Mouse (Mus musculus) lung, postnatal 36 days (tissue): ENCODE results near the gene Cdh13.

Source experiments
- DNase-seq: peaks from one replicate; pipeline ENCODE4 v3.0.0; 2022; ENCODE audit warnings: mixed read lengths

The Cdh13 gene

DNA sequence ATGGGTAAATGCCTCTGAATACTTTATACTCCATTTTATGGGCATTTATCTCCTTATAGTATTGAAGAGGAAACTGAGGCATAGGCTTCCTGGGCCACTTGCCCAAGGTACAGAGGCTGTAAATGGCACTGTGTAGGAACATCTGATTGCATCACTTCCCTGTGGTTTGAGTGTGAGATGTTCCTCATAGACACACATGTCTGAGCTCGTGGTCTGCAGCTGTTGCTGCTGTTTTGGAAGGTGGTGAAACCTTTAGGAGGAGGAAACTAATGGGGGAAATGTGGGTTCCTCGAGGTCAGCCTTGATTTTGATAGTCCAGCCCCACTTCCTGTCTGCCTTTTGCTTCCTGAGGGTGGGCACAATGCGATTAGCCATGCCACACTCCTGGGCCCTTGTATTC lies 105.9 kb downstream of the Cdh13 start:
- no peak for DNase-seq

DNA sequence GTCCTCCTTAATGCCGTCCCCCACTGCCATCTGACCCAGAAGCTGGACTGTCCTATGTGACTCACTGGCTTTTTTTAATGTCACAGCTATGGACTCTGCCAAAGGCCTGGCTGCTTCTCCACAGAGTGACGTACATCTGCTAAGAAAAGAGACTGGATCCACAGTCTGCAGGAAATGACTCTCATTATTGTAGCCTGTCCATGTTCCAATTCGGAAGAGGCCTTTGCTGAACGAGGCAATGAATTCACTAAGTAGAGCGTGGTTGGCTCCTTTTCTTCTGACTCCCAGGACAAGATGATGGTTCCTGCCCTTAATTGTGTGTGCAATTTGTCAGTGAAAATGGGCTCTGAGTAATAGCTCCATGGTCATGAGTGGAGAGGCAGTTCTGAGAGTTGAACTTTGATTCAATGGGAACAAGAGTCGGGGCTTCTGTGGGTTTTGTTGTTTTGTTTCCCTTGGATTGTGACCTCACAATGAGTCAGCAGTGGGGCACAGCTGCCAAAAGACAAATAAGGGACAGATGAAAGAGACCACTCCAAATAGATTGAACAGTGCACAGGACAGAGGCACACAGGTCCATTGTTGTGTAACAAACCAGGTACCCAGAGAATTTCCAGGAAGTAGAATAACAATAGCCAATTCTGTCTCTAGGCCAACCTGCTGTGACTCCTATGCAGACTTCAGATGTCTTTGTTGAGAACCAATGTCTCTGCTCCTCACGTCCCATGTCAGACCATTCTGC lies 110.5 kb downstream of the Cdh13 start:
- peak; percentile 30 for DNase-seq

DNA sequence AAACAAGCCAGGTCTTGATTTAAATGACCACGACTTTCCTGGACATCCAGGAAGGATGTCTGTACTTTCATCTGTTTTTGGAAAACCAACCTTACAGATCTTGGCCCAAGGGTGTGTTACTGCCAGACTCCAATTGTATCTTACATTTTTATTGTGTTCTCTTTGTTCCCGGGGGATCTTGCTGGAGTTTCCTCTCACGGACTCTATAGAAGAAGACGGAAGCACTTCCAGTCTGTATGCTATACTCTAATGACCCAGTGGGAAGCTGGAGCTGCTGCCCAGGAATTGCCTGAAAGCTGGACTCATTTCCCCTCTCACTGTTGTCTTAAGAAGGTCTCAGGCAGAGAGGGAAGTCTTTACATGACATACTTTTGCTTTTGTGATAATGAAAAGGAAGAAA lies 111.6 kb downstream of the Cdh13 start:
- DNase-seq: no peak

DNA sequence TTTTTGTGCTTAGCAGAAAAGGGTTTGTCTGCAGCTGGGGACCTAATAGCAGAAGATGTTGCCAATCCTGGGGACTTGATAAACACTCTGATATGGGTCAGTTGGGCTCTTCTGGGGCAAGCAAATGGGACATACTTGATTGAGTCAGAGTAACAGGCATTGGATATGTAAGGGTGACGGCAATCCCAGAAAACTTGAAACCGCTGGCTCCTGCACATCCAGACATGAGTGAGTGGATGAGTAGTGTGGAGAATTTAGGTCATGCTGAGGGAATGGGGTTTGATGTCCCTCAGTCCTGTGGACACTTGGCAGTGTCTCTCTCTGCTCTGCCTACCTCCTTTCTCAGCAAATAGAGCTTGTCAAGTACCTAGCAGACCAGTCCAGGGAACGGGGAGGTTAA lies 121.3 kb downstream of the Cdh13 start:
- DNase-seq: no peak

- no peak for DNase-seq
Measured at GRCm38 (mm10) chr8:118407322-118407721, 123.8 kb downstream of the Cdh13 start.

DNA sequence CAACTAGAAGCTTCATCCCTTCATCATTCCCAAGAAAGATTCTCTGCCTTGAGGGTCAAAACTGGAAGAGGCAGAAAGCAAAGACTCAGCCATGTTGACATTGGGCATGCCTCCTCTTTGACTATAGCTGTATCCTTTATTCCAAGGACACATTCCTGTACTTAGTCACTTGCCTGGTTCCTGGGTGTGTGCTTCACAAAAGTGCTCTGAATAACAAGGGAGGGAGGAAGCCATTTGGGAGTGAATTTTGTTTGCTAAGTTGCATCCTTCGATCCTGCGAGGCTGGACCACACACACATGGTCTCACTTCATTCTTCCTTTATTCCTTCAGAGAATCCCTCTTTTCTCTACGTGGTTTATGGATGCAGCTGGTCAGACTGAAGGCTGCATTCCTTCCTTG lies 125.9 kb downstream of the Cdh13 start:
- DNase-seq: no peak

GRCm38 (mm10) chr8:118410341-118410970 lies 126.9 kb downstream of the Cdh13 start:
- no peak for DNase-seq

DNA sequence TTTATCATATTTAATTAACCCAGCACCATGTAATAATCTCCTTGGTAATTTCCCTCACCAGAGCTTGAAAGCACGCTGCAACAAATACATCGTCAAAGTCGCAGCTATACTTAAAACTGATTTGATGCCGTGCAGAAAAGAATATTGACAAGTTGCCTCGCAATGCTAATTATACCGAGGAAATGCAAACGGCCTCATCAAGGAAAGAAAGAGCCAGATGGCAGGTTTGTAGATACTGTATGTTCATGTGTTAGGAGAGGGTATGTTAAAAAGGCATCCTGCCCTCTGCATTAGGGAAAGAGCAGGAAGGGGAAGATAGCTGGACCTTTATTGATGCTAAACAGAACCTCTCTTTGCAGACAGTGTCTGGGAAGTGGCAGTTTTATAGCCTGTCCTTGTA lies 132.1 kb downstream of the Cdh13 start:
- DNase-seq: no peak

DNA sequence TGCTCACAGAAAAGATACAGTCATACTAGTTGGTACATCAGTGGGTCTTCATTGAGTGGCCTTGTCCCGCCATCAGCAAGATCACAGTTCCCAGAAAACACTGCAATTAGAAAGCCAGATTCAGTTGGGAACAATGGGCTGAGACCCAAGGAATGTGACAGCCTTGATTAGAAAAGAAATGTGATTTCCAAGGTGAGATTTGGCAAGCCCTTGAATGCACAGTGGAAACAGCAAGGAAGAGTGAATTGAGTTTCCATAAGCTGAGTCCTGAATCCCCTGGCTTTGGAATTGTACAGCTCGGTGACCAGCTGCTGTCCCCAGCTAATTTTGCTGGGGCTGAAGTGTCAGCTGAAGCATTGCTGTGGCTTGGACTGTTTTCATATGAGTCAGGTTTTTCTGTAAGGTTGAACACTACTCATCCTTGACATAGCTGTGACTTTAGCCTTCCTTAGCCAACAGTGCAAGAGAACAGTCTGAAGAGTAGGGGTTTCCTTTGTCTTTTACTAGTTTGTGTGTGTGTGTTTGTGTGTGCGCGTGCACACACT lies 133.3 kb downstream of the Cdh13 start:
- no peak for DNase-seq

GRCm38 (mm10) chr8:118422624-118423023 lies 139.1 kb downstream of the Cdh13 start:
- no peak for DNase-seq

DNA sequence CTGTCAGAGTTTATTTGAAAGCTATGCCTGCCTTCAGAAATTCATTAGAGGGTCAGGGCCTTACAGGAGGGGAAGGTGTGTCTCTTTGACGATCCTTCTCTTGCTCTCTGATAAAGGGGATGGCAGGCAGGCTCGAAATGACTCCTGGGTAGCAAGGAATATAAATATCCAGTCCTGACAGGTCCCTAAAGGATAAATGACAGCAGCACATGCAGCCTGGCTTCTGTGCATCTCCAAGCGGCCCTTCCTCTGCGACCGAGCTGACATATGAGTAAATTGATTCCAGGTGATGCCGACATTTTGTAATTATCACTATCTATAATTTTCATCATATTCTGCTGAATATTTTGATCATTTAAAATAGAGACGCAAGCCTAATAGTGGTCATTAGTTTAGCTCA lies 145.4 kb downstream of the Cdh13 start:
- no peak for DNase-seq

DNA sequence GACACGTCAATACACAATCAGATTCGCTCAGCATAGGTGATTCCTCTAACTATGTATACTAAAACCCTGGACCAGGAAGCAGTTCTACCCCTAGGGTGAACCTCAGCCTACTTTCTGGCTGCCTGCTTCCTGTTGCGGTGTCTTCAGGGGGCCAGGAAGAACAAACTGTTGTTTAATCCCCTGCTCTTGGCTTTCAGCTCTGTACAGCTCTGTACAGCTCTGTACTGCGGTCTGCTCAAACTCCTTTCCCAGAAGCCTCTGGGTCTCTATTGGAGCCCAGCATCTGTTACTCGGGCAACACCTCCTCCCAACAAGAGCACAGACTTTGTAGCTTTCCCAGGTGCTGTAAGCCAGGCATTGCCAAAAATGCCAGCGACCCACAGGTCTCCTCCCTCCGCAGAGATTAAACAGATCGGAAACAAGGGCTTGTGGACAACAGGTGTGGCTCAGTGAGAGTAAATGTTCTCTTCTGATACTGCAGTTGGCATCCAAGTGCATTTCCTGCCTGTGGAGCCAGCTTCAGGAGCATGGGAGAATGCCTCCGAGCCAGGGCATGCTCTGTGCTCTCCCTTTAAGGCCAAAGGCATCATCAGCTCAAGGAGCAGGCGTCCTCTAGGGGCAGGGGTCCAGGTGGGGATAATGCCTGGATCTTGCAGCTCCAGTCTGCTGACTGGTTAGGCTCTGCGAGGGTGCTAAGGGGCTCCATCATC lies 148.4 kb downstream of the Cdh13 start:
- DNase-seq: no peak

- no peak for DNase-seq
Measured at GRCm38 (mm10) chr8:118433553-118434180, 150.1 kb downstream of the Cdh13 start.

- DNase-seq: no peak
Measured at GRCm38 (mm10) chr8:118436751-118437150, 153.2 kb downstream of the Cdh13 start.

DNA sequence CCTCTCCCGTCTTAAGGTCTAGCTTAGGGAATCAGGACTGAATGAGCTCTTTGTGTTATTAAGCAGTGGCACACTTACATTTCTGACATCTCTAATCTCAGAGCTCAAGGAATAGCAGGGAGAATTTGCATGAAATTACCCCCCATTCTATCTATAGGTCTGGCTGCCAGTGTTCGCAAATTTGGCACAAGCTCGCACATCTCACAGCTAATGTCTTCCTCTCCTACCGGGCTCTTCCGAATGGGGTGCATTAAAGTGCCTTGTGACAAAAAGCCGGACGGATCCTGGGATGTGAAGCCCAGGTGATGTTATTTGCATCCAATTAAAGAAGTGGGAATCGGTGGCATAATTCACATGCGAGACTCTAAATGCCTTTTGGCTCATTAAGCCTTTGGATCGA lies 153.6 kb downstream of the Cdh13 start:
- no peak for DNase-seq

DNA sequence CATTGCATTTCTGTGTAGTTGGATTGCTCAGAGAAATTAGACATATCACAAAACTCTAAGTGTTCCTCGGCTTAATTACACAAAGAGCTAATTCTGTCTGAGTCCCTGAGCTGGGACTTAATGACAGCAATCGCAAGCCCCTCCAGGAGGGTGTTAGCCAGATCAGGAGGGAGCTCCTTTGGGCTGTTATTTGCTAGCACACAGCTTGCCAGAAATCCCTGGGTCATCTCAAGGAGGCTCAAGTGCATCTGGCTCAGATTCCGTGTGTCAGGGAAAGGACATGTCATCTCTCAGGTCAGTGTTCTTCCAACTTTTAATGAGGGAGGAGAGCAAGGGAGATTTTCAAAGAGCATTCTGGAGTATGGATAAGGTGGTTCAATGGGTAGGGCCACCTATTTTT lies 154.3 kb downstream of the Cdh13 start:
- no peak for DNase-seq

DNA sequence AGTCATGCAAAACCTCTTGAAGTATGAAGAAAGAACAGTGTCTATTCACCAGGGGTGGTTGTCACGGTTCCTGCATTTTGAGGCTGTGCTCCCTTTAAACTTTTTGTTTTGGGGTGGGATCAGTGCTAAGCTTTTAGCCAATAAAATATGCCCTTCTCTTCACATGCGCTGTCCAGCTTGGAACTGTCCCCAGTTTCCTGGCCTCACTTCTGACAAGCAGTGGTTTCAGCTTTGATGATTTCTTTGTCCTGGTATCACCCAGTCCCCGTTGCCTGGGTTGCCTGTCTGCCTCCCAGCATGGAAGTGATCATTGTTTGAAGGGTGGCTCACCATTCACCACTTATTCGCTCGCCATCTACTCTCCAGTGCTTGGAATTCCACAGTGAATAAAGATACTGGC lies 156.3 kb downstream of the Cdh13 start:
- no peak for DNase-seq

DNA sequence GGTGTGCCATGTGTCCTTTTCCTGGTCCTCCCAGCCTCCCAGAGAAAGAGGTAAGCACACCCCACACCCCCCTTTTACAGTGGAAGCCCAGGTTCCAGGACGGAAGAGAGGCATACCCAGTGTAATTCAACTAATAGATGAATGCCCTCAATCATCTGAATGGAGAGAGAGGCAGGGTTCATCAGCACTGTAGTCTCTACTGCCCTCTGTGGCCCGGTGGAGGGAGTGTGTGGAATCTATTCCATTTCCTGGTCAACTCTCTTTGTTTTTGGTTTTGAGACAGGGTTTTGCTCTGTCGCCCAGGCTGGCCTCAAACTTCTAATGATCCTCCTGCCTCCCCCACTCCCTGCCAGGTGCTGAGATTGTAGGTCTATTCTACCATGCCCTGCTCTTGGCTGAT lies 159.8 kb downstream of the Cdh13 start:
- no peak for DNase-seq

DNA sequence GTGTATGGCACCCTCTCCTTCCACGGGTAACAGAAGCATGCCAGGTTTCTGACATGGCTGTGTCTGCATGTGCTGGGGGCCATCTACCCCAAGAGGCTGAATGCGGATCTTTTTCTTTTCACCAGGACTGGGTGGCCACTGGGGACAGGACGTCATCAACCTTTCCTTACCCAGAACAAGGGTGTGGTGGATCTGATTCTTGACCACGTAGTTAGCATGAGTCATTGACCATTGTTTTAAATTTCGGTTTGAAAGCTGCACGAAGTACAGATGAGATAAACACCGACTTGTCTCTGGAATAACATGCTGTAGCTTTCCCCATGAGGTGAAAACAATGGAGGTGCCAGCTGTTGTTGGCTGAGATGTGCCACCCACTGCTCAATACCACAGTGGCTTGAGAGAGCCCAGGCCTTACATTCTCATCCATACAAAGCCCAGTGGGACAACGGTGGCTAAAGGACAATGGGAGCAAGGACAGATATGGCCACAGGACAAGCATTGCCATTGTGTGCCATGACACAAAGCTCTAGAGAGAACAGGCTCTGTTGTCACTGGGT lies 161.2 kb downstream of the Cdh13 start:
- DNase-seq: no peak

DNA sequence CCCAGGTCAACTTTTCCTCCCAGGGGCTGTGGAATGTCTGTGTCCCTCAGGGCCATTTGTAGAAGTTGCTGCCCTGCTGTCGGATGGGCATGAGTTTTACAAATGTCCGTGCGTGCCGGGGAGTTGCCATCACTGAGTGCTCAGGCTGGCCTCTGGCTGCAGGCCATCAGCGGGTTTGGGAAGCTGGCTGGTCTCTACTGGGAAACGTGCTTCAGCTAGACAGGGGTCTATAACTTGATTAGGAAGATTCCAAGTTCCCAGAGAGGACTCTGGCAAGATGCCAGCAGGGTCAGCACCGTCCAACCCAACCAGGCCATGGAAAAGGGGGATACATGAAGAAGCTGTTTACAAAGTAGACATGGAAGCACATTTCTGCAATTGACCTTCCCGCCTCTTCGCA lies 163.0 kb downstream of the Cdh13 start:
- DNase-seq: no peak

DNA sequence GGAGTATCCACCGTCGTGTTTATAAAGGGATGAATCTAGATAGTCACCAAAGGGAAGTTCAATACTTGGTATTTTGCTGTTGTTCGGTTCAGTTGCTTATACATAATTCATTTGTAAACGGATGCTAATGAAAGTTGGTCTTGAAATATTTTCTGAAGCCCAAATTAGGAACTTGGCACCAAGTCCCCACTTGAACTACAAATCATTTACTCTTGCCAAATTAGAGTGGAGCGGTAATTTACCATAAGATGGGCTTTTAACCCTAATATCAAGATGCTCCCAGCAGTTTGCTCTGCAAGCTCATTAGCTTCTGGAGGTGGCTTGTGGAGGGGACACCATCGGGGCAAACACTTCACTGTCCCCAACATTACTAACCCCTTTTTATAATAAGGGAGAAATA lies 164.5 kb downstream of the Cdh13 start:
- no peak for DNase-seq

- DNase-seq: no peak
Measured at GRCm38 (mm10) chr8:118452445-118453103, 169.0 kb downstream of the Cdh13 start.

GRCm38 (mm10) chr8:118455245-118455644 lies 171.7 kb downstream of the Cdh13 start:
- DNase-seq: no peak
